Mouse (Mus musculus): ENCODE data around the gene Trem1. TPM values are rescaled to one million over a fixed set of nuclear protein-coding genes. Genes with fewer than 3 reads are reported as not detected.

The Trem1 gene
- polyA plus RNA-seq, 1 experiment from 2014 or later = 0.23 TPM

DNA sequence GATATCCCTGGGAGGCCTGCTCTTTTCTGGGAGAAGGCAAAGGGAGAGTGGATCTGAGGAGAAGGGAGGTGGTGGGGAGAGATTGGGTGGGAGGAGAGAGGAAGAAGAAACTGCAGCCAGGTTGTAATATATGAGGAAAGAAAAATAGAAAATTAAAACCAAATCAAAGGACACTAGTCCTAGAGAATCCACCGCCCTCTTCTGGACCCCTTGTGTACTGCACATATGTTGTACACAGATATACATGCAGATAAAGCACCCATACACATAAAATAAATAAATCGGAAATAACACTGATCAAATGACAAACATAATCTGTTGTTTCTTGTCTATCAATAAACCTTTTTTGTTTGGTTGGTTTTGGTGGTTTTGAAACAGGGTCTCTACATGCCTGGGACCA, 54.7 kb downstream of the Trem1 start:
- H3K4me2 ChIP-seq (ENCODE audit: low read length) = no peak overlapping the region
- H3K4me1 ChIP-seq (replicated peaks; ENCODE audit: control insufficient read depth, insufficient read depth, low read length) = no peaks in the 10 kb centered on the region
- DNase-seq (ENCODE audit: low spot score) (no peak), ATAC-seq (replicated peaks; ENCODE audit: low FRiP score, low TSS enrichment, low read depth) (no peak)
- no peak overlapping the region for H3K4me3 ChIP-seq (ENCODE audit: low read depth, low read length)
- no peak overlapping the region for H3K9ac ChIP-seq (ENCODE audit: low read length)
- 62% methylated on average over 2 of the region's 2 CpGs for whole genome bisulfite sequencing
- H3K9me3 ChIP-seq (ENCODE audit: control insufficient read depth, low read length) = no peaks in the 10 kb centered on the region
- no peaks in the 10 kb centered on the region for H3K36me3 ChIP-seq (ENCODE audit: control insufficient read depth, insufficient read depth, low read length)
- H3K27ac ChIP-seq (ENCODE audit: low read depth) = no peak overlapping the region
- H3K27me3 ChIP-seq (replicated peaks; ENCODE audit: control insufficient read depth, insufficient read depth, low read length) = no peaks in the 10 kb centered on the region

DNA sequence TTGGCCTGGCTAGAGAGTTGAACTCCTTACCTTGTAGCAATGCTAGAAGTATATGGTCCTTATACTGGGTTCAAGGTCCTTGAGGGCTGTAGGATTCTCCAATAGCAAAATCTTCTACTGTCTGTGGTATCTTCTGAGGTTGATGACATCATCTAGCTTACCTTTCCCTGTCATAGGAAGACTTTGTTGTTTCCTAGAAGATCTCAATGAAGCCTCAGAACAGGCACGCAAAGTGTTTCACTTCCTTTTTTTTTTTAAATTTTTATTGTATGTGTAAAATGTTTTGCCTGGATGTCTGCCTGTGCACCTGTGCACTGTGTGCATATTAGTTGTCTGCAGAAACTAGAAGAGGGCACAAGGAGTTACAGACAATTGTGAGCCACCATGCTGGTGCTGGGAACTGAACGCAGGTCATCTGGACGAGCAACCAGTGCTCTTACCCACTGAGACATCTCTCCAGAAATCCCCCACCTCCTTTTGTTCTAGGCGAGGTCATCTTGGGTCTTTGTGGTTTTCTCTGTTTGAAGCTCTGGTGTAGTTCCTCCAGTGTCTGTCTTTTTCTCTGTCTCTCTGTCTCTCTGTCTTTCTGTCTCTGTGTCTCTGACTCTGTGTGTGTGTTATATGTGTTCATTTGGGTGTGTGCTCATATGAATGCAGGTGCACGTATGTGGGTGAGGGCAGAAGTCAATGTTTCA, 61.1 kb downstream of the Trem1 start:
- H3K9ac ChIP-seq (ENCODE audit: low read length) = no peak overlapping the region
- no peaks in the 10 kb centered on the region for H3K27me3 ChIP-seq (replicated peaks; ENCODE audit: control insufficient read depth, insufficient read depth, low read length)
- H3K9me3 ChIP-seq (ENCODE audit: control insufficient read depth, low read length) = no peaks in the 10 kb centered on the region
- H3K27ac ChIP-seq (ENCODE audit: low read depth) = no peak overlapping the region
- ATAC-seq (replicated peaks; ENCODE audit: low FRiP score, low TSS enrichment, low read depth) = no peak
- H3K4me1 ChIP-seq (replicated peaks; ENCODE audit: control insufficient read depth, insufficient read depth, low read length) = no peaks in the 10 kb centered on the region
- 83% methylated on average over 5 of the region's 5 CpGs for WGBS
- no peak overlapping the region for H3K4me3 ChIP-seq (ENCODE audit: low read depth, low read length)
- no peaks in the 10 kb centered on the region for H3K36me3 ChIP-seq (ENCODE audit: control insufficient read depth, insufficient read depth, low read length)
- no peak overlapping the region for H3K4me2 ChIP-seq (ENCODE audit: low read length)
- DNase-seq (ENCODE audit: low spot score) = no peak

Other genes starting within 250 kb of the Trem1 start
- gene 1700122O11Rik, start 194.5 kb upstream of the Trem1 start, polyA plus RNA-seq (2014; fragmentation: Nextera tagmentation; extraction: Ambion mirVana) = not detected in 2 replicates
- gene 1700067P10Rik, start 143.4 kb upstream of the Trem1 start, polyA plus RNA-seq (2014; fragmentation: Nextera tagmentation; extraction: Ambion mirVana) = not detected in 2 replicates
- gene 9830107B12Rik, start 86.5 kb upstream of the Trem1 start, polyA plus RNA-seq (2014; fragmentation: Nextera tagmentation; extraction: Ambion mirVana) = not detected in 2 replicates
- 0.09 TPM in 1 of 2 replicates, not detected in the other for gene A530064D06Rik, start 65.5 kb upstream of the Trem1 start, polyA plus RNA-seq (2014; fragmentation: Nextera tagmentation; extraction: Ambion mirVana)
- 0.19 and 0.30 TPM in 2 replicates for gene Trem3, start 15.0 kb downstream of the Trem1 start, polyA plus RNA-seq (2014; fragmentation: Nextera tagmentation; extraction: Ambion mirVana)
- 1.5 and 1.8 TPM in 2 replicates for gene Treml4, start 31.5 kb downstream of the Trem1 start, polyA plus RNA-seq (2014; fragmentation: Nextera tagmentation; extraction: Ambion mirVana)
- 0.08 and 0.11 TPM in 2 replicates for gene Treml2, start 66.7 kb downstream of the Trem1 start, polyA plus RNA-seq (2014; fragmentation: Nextera tagmentation; extraction: Ambion mirVana)
- gene B430306N03Rik, start 83.4 kb downstream of the Trem1 start, polyA plus RNA-seq (2014; fragmentation: Nextera tagmentation; extraction: Ambion mirVana) = 0.41 and 0.46 TPM in 2 replicates
- gene Trem2, start 113.6 kb downstream of the Trem1 start, polyA plus RNA-seq (2014; fragmentation: Nextera tagmentation; extraction: Ambion mirVana) = 2.6 and 2.9 TPM in 2 replicates
- 0.24 and 0.91 TPM in 2 replicates for gene Treml1, start 127.1 kb downstream of the Trem1 start, polyA plus RNA-seq (2014; fragmentation: Nextera tagmentation; extraction: Ambion mirVana)
- 21.4 and 24.0 TPM in 2 replicates for gene Nfya, start 177.1 kb downstream of the Trem1 start, polyA plus RNA-seq (2014; fragmentation: Nextera tagmentation; extraction: Ambion mirVana)
- 72.4 and 77.7 TPM in 2 replicates for gene Oard1, start 177.2 kb downstream of the Trem1 start, polyA plus RNA-seq (2014; fragmentation: Nextera tagmentation; extraction: Ambion mirVana)
- gene Apobec2, start 200.2 kb downstream of the Trem1 start, polyA plus RNA-seq (2014; fragmentation: Nextera tagmentation; extraction: Ambion mirVana) = 2.4 and 3.3 TPM in 2 replicates
- gene Tspo2, start 218.8 kb downstream of the Trem1 start, polyA plus RNA-seq (2014; fragmentation: Nextera tagmentation; extraction: Ambion mirVana) = 1.6 and 1.7 TPM in 2 replicates
- gene Unc5cl, start 222.1 kb downstream of the Trem1 start, polyA plus RNA-seq (2014; fragmentation: Nextera tagmentation; extraction: Ambion mirVana) = 33.5 and 37.0 TPM in 2 replicates

All from intestine, embryonic 14.5 days (tissue).